Mouse (Mus musculus) frontal cortex, adult 2 months (tissue): ENCODE data around the gene Pnliprp1. TPM values are rescaled to one million over a fixed set of nuclear protein-coding genes. Genes with fewer than 3 reads are reported as not detected.

Experiments
- DNase-seq, 2 experiments: peaks; one replicate each; pipeline ENCODE4 v3.0.0; 2022; ENCODE audit warnings: low spot score in 1 of 2; ENCODE audit errors: extremely low spot score in 1 of 2
- polyA plus RNA-seq: library from polyadenylated mRNA; depleted of rRNA; stranded (reverse); fragments of >200 nt; gene quantifications from 2 replicates; pipeline ENCODE4 v1.2.3, GENCODE M21; 2012; rRNA removed

The Pnliprp1 gene
- polyA plus RNA-seq: not detected in 2 replicates

DNA sequence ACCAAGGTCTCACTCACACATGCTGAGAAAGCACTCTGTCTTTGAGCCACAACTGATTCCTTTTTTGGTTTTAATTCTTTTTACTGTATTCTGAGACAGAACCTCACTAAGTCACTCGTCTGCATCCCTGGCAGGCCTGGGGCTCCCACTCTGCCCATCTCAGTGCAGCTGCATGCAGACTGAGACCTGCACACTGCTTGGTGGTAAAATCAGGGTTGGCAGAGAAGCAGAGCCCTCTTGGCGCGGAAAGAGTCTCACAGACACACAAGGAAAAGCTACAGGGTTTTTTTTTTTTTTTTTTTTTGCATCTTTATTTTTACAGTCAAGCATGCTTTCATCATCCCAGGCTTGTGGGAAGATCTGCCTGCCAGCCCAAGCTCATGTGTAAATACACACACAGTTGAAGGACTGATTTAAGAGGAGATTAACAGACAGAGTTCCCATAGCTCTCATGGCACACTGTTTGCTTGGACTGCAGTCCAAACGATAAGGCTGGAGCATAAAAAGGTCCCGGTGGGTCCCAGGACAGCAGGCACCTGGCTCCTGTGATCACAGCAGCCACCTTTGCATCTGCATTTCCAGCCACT lies at the start of gene Pnliprp1:
TSS of gene Pnliprp1 (plus strand) at position 443 of the 587 bp plus-strand sequence.
- peak in 1 of 2 experiments; percentile 9 for DNase-seq

- no peak for DNase-seq
Measured at GRCm38 (mm10) chr19:58688933-58689332, 39.8 kb upstream of the Pnliprp1 start.

GRCm38 (mm10) chr19:58695314-58695713 lies 33.4 kb upstream of the Pnliprp1 start:
- DNase-seq: no peak

DNA sequence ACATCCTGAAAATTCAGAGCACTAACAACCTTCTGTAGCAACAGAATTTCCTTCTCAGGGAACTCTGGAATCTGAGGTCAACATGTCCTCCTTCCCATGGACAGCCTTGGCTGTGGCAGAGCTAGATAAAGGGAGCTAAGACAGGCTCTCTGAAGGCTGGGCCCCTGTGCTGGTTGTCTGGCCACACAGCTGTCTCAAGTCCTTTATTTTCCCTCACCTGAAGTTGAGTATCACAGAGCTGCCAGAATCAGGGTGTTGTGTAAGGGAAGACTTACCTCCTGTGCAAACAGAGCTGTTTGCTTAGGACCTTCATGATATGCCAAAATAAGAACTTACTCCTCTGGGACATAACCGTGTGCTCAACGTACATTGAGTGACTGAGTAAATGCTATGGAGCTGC lies 32.5 kb upstream of the Pnliprp1 start:
- DNase-seq: no peak

- peak in 1 of 2 experiments; percentile 5 for DNase-seq
Measured at GRCm38 (mm10) chr19:58704556-58704955, 24.1 kb upstream of the Pnliprp1 start.

DNA sequence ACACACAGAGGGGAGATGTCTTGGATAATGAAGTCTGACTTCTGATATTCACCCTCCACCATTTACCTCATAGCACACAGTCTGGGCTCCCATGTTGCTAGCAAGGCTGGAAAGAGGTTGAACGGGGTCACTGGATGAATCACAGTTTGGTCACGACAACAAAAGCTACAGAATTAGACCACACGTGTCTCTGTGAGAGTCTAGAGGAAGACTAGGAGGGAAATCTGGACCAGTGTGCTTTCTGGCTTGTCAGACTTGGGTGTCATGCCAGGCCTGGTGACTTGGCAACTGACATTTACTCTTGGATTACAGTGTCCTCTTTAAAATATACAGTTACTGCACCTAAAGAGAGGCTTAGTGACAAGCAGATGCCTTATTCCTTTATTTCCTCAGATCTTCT lies 20.1 kb upstream of the Pnliprp1 start:
- peak in 1 of 2 experiments; percentile 7 for DNase-seq

- no peak for DNase-seq
Measured at GRCm38 (mm10) chr19:58717925-58718324, 10.8 kb upstream of the Pnliprp1 start.

GRCm38 (mm10) chr19:58720439-58720838 lies 8.2 kb upstream of the Pnliprp1 start:
- no peak for DNase-seq

- no peak for DNase-seq
Measured at GRCm38 (mm10) chr19:58726551-58726950, 2.1 kb upstream of the Pnliprp1 start.

DNA sequence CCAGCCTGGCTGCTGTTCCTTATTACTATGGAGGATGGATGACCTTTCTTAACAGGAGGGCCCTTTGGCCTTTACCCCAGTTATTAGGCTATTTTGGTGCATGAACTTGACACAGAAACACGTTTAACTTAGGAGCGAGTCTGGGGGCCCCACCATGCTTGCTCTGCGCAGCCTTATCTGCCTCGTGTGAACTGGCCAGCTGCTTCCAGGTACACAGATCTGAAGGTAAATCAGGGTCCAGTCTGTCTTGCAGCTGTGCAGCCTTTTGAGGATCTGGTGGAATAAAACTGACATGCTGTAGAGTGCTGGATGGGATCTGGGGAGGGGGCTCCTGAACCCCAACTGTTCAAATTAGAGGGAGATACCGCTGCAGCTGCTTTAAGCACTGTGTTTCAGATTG lies 931 bp upstream of the Pnliprp1 start:
- DNase-seq: no peak

DNA sequence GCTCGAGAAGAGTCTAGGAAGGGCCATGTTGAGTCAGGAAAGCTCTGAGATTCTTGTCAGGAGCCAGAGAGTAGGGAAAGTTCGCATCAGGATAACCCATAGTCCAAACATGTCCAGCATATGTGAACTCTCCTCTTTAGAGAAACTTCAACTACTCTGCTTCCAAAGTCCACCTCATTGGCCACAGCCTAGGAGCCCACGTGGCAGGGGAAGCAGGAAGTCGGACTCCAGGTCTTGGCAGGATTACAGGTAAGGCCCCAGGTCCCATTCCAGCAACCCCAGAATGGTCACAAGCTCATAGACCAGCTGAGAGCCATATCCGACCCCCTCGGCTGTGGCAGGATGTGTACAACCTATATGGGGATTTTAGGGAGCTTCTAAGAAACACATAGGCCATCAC lies 4.5 kb downstream of the Pnliprp1 start:
- no peak for DNase-seq

DNA sequence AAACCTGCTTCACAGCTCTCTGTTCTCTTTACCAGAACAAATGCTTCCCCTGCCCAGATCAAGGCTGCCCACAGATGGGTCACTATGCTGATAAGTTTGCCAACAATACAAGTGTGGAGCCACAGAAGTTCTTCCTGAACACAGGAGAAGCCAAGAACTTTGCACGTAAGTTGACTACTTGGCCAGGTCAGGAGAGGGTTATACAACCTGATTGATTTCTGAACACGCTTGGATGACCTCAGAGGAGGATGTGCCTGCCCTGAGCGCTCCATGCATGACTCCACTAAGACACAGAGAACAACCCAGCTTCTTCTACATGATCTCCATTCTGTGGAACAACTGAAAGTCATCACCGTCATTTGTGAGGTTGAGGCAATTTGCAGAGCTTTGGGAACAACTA lies 9.4 kb downstream of the Pnliprp1 start:
- no peak for DNase-seq

DNA sequence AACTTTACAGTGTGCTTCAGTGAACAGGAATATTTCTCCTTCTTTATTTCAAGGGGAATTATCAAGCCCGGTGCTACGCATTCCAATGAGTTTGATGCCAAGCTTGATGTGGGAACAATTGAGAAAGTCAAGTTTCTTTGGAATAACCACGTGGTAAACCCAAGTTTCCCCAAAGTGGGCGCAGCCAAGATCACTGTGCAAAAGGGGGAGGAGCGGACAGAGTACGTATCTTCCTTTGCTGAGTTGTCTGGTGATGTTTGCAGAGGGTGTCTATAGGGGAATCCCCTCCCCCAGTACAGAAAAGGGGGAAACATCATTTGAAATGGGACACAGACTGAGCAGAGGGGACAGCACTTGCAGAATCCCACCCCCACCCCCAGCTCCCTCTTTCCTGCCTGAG lies 12.3 kb downstream of the Pnliprp1 start:
- no peak for DNase-seq

DNA sequence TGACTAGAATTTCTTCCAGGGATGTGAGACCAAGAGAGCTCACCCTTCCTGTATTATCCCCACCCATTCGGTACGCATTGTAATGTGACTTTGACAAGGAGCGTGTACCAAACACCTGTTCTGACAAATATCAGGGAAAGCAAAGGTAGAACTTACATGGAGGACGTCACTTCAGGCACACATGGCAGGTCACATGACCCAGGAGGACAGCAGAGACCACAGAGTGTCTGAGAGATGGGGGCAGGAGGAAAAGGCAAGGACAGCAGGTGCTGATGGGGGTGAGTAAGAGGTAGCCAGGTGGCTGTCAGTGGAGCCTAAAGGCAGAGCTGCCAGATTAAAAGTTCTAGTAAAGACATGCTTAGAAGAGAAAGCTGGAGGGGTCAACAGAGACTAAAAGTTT lies 14.0 kb downstream of the Pnliprp1 start:
- no peak for DNase-seq

DNA sequence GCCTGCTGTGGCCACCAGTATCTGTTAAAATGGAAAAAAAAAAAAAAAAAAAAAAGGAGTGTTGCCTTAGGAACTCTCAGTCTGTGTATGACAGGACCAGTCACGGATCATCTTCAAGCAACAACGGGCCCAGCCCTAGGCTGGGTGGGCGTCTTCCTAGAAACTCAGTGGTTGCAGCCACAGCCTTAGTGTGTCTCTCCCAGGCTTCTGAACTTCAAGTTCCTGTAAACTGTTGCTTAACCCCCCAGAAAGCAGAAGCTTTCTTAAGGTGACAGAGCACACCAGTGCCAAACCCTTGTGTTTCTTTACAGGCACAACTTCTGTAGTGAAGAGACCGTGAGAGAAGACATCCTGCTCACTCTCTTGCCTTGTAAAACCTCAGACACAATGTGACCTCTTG lies 15.0 kb downstream of the Pnliprp1 start:
- no peak for DNase-seq

DNA sequence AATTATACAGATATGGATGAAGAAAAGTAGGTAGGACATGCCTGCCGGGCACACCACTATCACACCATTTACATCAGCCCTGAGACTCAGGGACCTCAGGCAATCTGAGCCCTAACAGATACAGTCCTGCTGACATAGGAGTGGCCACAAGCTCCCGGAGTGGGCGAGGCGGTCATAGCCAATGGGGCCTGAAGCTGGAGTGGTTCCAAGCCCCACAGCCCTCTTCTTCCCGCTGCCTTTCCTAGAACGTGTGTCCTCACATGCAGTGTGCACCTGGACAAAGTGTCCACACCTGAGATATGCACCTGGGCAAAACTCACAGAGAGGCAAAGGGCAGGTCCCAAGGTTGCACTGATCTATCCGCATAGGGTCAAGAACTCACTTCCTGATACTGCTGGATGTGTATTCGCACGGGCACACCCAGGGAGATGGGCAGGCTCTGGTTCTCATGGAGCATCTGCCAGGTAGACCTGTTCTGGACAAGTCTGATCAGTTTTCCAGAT lies 18.9 kb downstream of the Pnliprp1 start:
- no peak for DNase-seq

DNA sequence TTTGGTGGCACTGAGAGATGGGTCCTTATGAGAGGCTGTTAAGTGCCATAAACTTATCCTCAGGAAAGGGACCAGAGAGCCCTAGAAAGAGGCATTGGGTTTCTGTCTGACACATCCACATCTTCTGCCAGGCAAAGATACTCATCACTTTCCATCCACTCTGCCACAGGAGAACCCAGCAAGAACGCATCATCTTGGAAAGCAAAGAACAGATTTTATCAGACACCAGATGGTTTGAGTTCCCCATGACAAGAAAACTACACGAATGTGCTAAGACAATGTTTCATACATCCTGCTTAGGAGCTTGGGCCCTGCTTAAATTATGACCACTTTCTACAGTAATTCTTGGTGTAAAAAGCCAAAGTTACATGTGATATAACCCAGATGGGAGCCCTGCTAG lies 22.1 kb downstream of the Pnliprp1 start:
- DNase-seq: peak in 1 of 2 experiments; percentile 26

DNA sequence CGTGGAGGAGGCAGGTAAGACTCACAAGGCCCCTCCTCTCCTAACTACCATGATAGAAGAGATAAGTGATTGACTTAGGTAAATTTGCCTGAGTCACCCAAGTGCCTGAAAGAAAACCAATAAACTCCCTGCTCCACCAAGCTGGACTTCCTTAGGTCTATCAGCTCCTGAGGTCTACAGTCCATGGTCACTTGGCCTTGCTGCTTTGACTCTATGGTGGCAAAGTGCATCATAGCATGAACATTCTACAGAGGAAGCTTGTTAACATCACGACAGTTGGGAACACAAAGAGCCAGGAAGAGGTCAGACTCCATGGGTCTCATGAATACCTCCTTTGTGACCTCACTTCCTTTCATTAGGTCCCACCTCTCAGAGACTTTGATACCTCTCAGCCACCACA lies 22.8 kb downstream of the Pnliprp1 start:
- DNase-seq: no peak

DNA sequence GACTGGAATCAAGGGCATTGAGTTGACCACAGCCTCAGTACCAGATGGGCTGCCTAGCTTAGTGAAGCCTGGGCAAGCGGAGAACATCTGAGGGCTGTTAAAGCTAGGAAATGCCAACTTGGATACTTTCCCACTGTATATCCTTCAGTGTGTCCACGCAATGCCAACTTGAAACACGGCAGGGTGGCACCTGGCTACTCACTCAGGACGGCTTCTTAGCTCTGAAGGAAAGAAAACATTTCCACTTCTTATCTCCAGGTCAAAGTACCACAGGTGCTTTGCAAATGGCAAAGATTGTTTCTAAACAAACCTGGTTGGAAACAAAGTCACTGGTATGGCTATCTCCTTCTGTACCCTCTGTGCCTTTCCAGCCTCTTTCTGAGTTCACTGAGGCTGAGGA lies 30.2 kb downstream of the Pnliprp1 start:
- no peak for DNase-seq

DNA sequence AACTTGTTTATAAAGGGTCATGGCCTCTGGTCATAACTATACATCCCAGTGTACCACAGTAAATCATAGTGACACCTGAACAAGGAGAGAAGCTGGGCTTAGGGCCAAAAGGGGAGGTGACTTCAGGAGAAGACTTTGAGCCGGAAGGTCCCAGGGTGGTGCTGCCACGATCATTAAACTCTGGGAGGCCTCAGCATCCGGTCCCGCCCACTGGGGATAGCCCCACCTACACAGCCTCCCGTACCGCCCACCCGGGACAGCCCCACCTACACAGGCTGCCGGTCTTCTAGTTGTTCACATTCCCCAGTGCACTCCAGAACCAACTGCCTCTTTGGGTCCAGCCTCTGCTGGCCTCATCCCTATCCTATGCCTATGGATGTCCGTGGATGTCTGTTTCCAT lies 30.7 kb downstream of the Pnliprp1 start, which contains the start of gene Pnliprp2:
TSS of gene Pnliprp2 (plus strand) at position 297 of the 400 bp plus-strand sequence.
- no peak for DNase-seq

DNA sequence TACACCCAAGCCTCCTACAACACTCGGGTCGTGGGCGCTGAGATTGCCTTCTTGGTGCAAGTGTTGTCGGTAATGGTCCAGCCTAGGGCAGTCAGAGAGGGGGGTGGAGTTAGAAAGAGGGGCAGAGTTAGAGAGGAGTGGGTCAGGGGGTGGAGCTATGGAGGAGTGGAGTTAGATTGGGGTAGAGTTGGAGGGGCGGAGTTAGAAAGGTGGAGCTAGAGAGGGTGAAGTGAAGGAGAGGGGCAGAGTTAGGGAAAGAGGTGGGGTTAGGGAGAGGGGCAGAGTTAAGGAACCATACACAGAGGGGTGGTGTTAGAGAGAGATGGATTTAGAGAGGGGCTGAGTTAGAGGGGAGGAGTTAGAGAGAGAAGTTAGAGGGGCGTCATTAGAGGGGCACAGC lies 33.6 kb downstream of the Pnliprp1 start:
- no peak for DNase-seq

DNA sequence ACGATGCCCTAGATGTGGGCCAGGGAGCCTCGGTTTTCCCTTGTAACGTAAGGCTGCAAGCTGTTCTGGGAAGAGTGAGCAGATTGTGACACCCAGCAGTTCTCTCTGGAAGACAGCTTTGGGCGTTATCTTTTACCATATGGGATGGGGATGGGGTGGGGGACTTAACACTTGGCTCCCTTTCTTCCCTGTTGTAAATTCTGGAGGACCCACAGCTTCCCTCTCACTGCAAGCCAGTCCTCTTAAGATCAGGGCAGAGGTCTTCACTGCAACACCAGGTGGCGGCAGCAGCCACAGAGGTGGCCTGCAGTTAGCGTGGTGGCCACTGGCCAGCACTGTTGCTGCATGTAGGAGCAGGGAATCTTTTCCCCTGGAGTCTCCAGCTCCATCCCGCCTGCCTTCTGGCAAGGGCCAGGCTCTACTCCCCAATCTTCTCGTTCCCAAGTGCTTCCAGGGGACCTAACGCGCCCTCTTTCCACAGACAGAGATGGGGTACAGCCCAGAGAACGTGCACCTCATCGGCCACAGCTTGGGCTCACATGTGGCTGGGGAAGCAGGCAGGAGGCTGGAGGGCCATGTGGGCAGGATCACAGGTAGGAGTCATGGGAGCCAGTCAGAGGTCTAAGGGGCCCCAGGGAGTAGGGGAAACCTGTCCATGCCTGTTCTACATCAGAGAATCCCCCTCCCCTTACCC lies 34.3 kb downstream of the Pnliprp1 start:
- DNase-seq: peak; percentile 50 to 69
